Mouse (Mus musculus): ENCODE measurements around the gene Dap. TPM values are rescaled to one million over a fixed set of nuclear protein-coding genes. Genes with fewer than 3 reads are reported as not detected.

The Dap gene
- polyA plus RNA-seq, 1 experiment, result 145 TPM

DNA sequence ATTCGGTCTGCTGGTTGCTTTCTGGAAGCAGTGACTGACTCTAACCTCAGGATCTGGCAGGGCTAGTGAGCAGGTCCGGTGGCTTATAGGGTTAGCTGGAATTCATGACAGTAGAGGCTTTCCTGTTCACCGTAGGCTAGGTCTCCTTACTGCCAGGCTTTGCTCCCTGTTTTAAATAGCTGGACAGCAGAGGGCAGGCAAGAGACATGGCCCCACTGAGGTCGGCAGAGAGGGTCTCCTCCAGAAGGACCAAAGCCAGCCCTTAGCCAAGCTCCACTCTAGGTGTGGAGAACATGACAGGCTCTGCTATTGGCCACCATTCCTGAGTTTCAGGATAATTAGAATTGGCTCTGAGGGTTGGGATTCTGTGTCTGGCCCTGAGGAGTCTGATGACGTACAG, 60.0 kb downstream of the Dap start:
- no peak overlapping the region for H3K27ac ChIP-seq (ENCODE audit: insufficient read depth, low read depth, low read length)
- H3K36me3 ChIP-seq (ENCODE audit: control insufficient read depth, insufficient read depth, low read length), result no peaks in the 10 kb centered on the region
- peaks cover 4% of the 10 kb centered on the region; the same call in 1 of the 2 replicates for H3K4me1 ChIP-seq (ENCODE audit: control insufficient read depth, insufficient read depth, insufficient read length, low read length)
- no peak overlapping the region for H3K4me3 ChIP-seq (ENCODE audit: low read depth, low read length)
- TF ChIP-seq POLR2A (IDR thresholded peaks at IDR 0.05; ENCODE audit: low read depth, low read length), result no peak
- no peak for TF ChIP-seq CTCF (IDR thresholded peaks at IDR 0.05; ENCODE audit: extremely low read depth, insufficient read length, insufficient replicate concordance, low read depth, low read length)
- no peaks in the 10 kb centered on the region for H3K27me3 ChIP-seq (ENCODE audit: control insufficient read depth, insufficient read depth, low read length)
- WGBS, result 73% methylated on average over 5 of the region's 5 CpGs

DNA sequence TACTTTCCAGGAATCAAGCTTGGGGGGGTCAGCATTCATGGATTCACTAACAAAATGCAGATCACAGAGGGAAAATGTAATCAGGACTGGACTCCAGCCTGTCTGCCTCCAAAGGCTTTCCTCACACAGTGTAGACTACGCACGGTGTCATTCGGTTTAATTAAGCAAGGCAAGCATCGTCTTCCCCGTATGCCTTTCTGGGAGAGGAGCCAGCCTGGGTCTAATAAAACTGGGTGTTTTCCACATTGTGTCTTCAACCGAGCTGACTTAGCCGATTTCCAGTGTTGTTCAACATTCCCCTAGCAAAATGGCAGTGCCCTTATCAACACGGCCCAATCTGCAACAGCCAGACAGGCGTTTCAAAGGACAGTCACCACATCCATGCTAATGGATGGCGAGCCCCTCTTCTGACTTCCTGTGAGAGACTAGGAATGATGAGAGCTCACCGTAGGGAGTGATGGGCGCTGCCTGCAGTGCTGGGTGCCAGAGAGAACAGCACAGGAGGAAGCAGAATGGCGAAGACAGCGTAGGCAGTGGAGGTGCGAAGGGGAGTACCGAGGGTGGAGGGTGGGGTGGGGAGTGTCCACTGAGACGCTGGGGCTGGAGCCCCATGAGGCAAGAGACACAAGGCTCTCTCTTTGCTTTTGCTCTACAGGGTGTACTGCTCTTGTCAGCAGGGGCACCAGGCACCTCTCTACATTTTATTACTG, 61.0 kb downstream of the Dap start:
- WGBS, result 43% methylated on average over 17 of the region's 17 CpGs

GRCm38 (mm10) chr15:31285695-31286094, 61.6 kb downstream of the Dap start:
- H3K36me3 ChIP-seq (ENCODE audit: control insufficient read depth, insufficient read depth, low read length), result no peaks in the 10 kb centered on the region
- H3K27ac ChIP-seq (ENCODE audit: insufficient read depth, low read depth, low read length), result no peak overlapping the region
- no peaks in the 10 kb centered on the region for H3K27me3 ChIP-seq (ENCODE audit: control insufficient read depth, insufficient read depth, low read length)
- TF ChIP-seq CTCF (IDR thresholded peaks at IDR 0.05; ENCODE audit: extremely low read depth, insufficient read length, insufficient replicate concordance, low read depth, low read length) (no peak), POLR2A (IDR thresholded peaks at IDR 0.05; ENCODE audit: low read depth, low read length) (no peak)
- peaks cover 4% of the 10 kb centered on the region; the same call in 1 of the 2 replicates for H3K4me1 ChIP-seq (ENCODE audit: control insufficient read depth, insufficient read depth, insufficient read length, low read length)
- WGBS, result 69% methylated on average over 3 of the region's 3 CpGs
- H3K4me3 ChIP-seq (ENCODE audit: low read depth, low read length), result no peak overlapping the region

More for the DNA sequence above, 61.0 kb downstream of the Dap start:
- Histone ChIP-seq H3K27me3 (ENCODE audit: control insufficient read depth, insufficient read depth, low read length) (no peaks in the 10 kb centered on the region), H3K4me3 (ENCODE audit: low read depth, low read length) (no peak overlapping the region), H3K4me1 (ENCODE audit: control insufficient read depth, insufficient read depth, insufficient read length, low read length) (peaks cover 4% of the 10 kb centered on the region; the same call in 1 of the 2 replicates), H3K36me3 (ENCODE audit: control insufficient read depth, insufficient read depth, low read length) (no peaks in the 10 kb centered on the region), H3K27ac (ENCODE audit: insufficient read depth, low read depth, low read length) (no peak overlapping the region)
- TF ChIP-seq CTCF (IDR thresholded peaks at IDR 0.05; ENCODE audit: extremely low read depth, insufficient read length, insufficient replicate concordance, low read depth, low read length), result no peak
- TF ChIP-seq POLR2A (IDR thresholded peaks at IDR 0.05; ENCODE audit: low read depth, low read length), result no peak

DNA sequence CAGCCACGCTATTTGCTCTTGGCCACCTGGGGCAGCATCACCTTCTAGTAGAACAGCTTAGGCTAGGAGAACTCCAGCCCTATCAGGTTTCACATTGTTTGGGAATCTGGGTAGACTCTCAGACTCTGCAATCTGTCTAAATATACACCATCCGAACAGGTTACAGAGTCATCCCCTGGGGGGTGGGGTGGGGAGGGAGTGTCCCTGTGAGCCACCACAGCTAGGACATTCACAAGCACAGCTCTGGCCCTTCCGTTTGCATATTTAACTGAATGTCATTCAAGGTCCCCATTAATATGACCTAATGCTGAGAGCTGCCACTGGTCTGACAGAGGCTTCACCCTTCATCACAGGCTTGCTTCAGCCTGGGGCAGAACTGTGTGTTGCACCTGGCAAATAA, 68.5 kb downstream of the Dap start:
- H3K36me3 ChIP-seq (ENCODE audit: control insufficient read depth, insufficient read depth, low read length), result no peaks in the 10 kb centered on the region
- H3K27me3 ChIP-seq (ENCODE audit: control insufficient read depth, insufficient read depth, low read length), result peaks cover 8% of the 10 kb centered on the region
- no peaks in the 10 kb centered on the region for H3K4me1 ChIP-seq (ENCODE audit: control insufficient read depth, insufficient read depth, insufficient read length, low read length)
- no peak overlapping the region for H3K4me3 ChIP-seq (ENCODE audit: low read depth, low read length)
- H3K27ac ChIP-seq (ENCODE audit: insufficient read depth, low read depth, low read length), result no peak overlapping the region
- TF ChIP-seq CTCF (IDR thresholded peaks at IDR 0.05; ENCODE audit: extremely low read depth, insufficient read length, insufficient replicate concordance, low read depth, low read length) (no peak), POLR2A (IDR thresholded peaks at IDR 0.05; ENCODE audit: low read depth, low read length) (no peak)
- WGBS, result 14% methylated on average over 3 of the region's 3 CpGs

GRCm38 (mm10) chr15:31294311-31294710, 70.2 kb downstream of the Dap start:
- Histone ChIP-seq H3K4me1 (ENCODE audit: control insufficient read depth, insufficient read depth, insufficient read length, low read length) (no peaks in the 10 kb centered on the region), H3K27ac (ENCODE audit: insufficient read depth, low read depth, low read length) (no peak overlapping the region), H3K27me3 (ENCODE audit: control insufficient read depth, insufficient read depth, low read length) (peaks cover 8% of the 10 kb centered on the region), H3K4me3 (ENCODE audit: low read depth, low read length) (no peak overlapping the region), H3K36me3 (ENCODE audit: control insufficient read depth, insufficient read depth, low read length) (no peaks in the 10 kb centered on the region)
- 12% methylated on average over 2 of the region's 2 CpGs for WGBS
- TF ChIP-seq CTCF (IDR thresholded peaks at IDR 0.05; ENCODE audit: extremely low read depth, insufficient read length, insufficient replicate concordance, low read depth, low read length) (no peak), POLR2A (IDR thresholded peaks at IDR 0.05; ENCODE audit: low read depth, low read length) (no peak)

- H3K4me3 ChIP-seq (ENCODE audit: low read depth, low read length), result no peak overlapping the region
- no peaks in the 10 kb centered on the region for H3K36me3 ChIP-seq (ENCODE audit: control insufficient read depth, insufficient read depth, low read length)
- H3K27me3 ChIP-seq (ENCODE audit: control insufficient read depth, insufficient read depth, low read length), result peaks cover 8% of the 10 kb centered on the region
- no peaks in the 10 kb centered on the region for H3K4me1 ChIP-seq (ENCODE audit: control insufficient read depth, insufficient read depth, insufficient read length, low read length)
- 26% methylated on average over 40 of the region's 40 CpGs for WGBS
- H3K27ac ChIP-seq (ENCODE audit: insufficient read depth, low read depth, low read length), result no peak overlapping the region
- TF ChIP-seq CTCF (IDR thresholded peaks at IDR 0.05; ENCODE audit: extremely low read depth, insufficient read length, insufficient replicate concordance, low read depth, low read length) (no peak; the same call in 1 of the 2 replicates), POLR2A (IDR thresholded peaks at IDR 0.05; ENCODE audit: low read depth, low read length) (no peak)
Measured at GRCm38 (mm10) chr15:31296882-31297776, 73.0 kb downstream of the Dap start.

GRCm38 (mm10) chr15:31297777-31298137, 73.6 kb downstream of the Dap start:
- no peak overlapping the region for H3K27ac ChIP-seq (ENCODE audit: insufficient read depth, low read depth, low read length)
- TF ChIP-seq CTCF (IDR thresholded peaks at IDR 0.05; ENCODE audit: extremely low read depth, insufficient read length, insufficient replicate concordance, low read depth, low read length), result no peak; the same call in 1 of the 2 replicates
- H3K36me3 ChIP-seq (ENCODE audit: control insufficient read depth, insufficient read depth, low read length), result no peaks in the 10 kb centered on the region
- H3K27me3 ChIP-seq (ENCODE audit: control insufficient read depth, insufficient read depth, low read length), result peaks cover 8% of the 10 kb centered on the region
- no peaks in the 10 kb centered on the region for H3K4me1 ChIP-seq (ENCODE audit: control insufficient read depth, insufficient read depth, insufficient read length, low read length)
- no peak overlapping the region for H3K4me3 ChIP-seq (ENCODE audit: low read depth, low read length)
- WGBS, result 41% methylated on average over 13 of the region's 13 CpGs
